Mouse (Mus musculus): ENCODE data around the gene Gja10. TPM values are rescaled to one million over a fixed set of nuclear protein-coding genes. Genes with fewer than 3 reads are reported as not detected.

Gene Gja10
- polyA plus RNA-seq (2012): not detected in 2 replicates

DNA sequence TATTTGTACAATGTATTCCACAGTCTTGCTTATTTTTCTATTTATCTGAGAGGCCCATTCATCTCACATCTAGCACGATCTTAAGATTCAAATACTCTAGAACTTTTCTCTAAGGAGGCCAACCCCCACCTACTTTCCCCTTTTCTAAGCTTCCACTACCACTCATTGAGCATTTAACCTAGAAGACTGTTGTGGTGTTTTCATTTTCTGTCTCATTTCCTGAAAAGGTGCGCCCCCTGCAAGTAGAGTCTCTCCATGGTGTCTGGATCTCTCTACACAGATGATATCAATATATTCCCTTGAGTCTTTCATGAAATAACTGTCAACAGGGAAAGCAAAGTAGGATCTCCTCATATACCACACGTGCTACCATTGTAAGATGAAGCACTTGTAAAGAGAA lies at the start of gene Gja10:
Gene Gja10, minus strand, starts transcription at position 101 of the 400 bp plus-strand sequence.
- no peak for TF ChIP-seq GATA1 (IDR thresholded peaks at IDR 0.05; ENCODE audit: low read length)

DNA sequence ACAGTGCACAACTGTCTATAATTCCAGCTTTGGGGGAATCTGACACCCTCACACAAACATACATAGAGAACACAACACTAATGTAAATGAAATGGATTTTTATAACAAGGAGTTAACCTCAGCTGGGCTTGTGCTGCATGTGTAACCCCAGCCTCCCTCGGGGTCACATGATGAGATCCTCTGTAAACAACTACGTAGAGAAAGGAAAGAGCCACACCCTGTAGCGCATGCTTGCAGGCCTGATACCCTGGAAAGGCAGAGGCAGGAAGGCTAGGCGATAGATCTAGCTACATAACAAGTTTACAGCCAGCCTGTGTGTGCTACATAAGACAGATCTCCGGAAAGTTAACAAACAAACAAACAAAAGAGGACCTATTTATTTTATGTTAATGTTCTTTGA lies 49.1 kb upstream of the Gja10 start:
- TF ChIP-seq GATA1 (IDR thresholded peaks at IDR 0.05; ENCODE audit: low read length): no peak

DNA sequence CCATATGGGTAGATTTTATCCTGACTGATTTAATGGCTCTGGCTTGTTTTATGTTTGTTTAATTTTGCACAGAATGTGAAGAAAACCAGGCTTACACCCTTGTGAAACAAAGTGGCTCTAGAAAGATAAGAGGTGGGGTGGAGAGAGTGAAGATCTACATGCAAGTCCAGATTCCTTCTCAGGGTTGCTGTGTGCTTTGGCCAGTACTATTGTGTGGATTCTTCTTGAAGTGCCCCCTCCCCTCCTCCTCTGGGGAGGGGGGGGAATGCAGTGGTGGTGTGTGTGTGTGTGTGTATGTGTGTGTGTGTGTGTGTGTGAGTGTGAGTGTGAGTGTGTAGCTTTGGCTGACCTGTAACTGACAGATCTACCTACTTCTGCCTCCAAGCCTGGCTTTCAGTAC lies 19.1 kb upstream of the Gja10 start:
- no peak for TF ChIP-seq GATA1 (IDR thresholded peaks at IDR 0.05; ENCODE audit: low read length)

DNA sequence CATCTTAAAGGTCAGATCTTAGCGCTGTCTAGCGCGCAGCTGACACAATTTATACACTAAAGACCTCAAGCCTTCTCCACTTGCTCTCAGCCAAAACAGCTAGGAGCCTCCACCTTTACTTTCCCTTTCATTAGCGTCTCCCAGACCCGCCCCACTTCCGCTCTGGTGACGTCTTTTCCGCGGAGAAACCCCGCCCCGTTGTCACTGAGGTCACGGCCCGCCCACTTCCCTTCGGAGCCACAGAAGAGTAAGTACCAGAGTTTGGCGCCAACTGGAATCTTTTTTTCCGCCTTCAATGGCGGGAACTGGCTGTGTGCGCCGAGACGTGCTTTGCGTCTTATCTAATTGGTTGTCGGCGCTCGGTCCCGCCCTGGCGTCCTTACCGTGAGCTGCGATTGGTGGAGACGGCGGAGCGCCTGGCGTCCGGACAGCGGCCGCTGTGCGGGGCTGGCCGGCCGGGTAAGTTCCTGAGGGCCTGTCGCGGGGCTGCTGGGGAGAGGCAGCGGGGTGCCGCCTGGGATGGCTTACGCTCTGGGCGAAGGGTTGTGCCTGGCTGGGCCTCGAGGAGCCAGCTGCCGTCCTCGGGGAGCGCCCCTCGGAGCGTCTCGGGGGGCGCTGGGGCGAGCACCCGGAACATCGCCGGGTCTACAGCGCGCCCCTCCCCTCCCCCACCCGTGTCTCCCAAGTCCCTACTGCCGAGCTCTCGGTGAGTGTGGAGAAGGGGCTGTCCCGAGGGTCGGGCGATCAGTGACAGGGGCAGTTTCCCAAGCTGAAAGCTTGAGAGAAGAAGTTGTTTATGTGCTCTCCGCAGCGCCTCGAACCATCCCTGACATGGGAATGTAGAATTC lies 12.7 kb upstream of the Gja10 start, which contains the start of gene Casp8ap2:
Gene Casp8ap2, plus strand, starts transcription at position 418 of the 848 bp plus-strand sequence.
- TF ChIP-seq GATA1 (IDR thresholded peaks at IDR 0.05; ENCODE audit: low read length): no peak

DNA sequence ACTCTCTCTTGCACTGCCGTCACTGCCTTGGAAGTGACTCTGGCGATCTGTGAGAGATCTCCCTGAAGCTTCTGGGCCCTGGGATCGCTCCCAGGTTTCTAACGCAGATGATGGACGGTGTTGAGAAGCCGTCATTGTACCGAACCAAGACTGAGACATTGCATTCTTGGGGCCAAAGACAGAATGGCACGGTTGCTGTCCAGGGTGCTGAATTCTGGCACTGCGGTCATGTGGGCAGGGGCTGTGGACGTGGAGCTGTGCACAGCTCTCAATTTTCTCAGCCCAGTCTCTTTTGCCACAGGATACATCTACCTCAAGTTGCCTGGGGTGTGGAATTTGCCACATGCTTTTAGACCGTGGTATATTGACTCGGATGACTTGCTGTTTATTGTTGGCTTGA lies 1.4 kb downstream of the Gja10 start:
- TF ChIP-seq GATA1 (IDR thresholded peaks at IDR 0.05; ENCODE audit: low read length): no peak

DNA sequence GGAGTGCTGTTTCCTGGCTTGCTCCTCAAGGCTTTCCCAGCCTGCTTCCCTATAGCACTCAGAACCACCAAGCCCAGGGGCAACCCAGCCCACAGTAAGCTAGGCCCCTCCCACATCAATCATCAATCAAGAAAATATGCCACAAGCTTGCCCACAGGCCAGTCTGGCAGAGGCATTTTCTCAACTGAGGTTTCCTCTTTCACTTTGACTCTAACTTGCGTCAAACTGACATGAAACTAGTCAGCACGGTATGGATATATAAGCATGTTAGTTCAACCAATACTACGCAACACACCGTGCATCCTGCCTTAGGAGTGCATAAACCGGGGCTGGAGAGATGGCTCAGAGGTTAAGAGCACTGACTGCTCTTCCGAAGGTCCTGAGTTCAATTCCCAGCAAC lies 14.3 kb downstream of the Gja10 start:
- no peak for TF ChIP-seq GATA1 (IDR thresholded peaks at IDR 0.05; ENCODE audit: low read length)

DNA sequence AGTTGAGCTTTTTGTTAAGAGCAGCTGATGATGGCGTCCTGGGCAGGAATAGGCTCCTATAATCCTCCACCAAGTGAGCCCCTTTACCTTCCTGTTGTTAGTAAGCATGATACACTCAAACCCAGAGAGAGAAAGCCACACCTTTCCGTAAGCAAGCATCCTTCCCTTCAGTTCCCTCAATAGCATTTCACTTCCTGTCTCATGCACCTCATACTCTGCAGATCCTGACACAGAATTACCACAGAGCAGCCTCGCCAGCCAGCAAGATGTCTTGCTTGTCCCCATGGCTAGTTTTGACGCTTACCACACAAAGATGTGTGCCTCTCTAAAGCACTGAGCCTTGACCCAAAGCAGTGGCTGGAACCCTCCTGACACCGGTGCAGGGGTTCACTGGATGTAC lies 15.0 kb downstream of the Gja10 start:
- TF ChIP-seq GATA1 (IDR thresholded peaks at IDR 0.05; ENCODE audit: low read length): no peak

DNA sequence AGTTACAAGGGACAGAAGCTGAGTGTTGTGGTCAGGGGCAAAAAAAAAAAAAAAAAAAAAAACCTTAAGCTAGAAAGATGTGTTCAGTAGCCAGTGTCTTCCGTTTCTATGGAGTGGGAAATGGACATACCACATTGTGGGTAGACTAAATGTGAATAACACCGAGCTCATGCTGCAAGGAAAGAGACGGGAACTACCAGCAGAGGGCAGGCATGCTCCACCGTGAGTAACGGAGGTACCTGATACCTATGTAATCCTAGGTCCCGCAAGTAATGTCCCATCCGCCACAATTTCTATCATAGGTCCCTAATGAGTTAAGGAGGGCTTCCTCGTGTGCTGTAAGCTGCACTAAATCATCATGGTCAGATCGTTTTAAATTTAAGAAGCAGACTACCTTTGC lies 16.0 kb downstream of the Gja10 start:
- no peak for TF ChIP-seq GATA1 (IDR thresholded peaks at IDR 0.05; ENCODE audit: low read length)

DNA sequence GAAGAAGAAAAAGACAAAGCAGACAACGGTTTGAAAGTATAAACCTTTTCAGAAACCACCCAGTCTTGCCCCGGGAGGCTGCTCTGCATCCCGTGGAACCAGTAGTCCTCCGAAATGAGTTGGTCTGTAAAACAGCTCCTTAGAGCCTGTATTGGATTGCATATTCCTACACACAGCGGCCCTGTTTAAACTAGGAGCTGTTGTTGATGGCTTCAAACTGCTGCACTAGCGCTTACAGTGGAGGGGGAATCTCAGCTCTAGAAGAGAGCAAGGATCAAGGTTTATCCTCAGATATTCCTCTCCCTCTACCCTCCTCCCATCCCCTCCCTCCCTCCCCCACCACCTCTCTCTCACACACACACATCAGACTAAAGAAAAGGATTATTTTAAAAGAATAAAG lies 18.4 kb downstream of the Gja10 start:
- TF ChIP-seq GATA1 (IDR thresholded peaks at IDR 0.05; ENCODE audit: low read length): no peak

DNA sequence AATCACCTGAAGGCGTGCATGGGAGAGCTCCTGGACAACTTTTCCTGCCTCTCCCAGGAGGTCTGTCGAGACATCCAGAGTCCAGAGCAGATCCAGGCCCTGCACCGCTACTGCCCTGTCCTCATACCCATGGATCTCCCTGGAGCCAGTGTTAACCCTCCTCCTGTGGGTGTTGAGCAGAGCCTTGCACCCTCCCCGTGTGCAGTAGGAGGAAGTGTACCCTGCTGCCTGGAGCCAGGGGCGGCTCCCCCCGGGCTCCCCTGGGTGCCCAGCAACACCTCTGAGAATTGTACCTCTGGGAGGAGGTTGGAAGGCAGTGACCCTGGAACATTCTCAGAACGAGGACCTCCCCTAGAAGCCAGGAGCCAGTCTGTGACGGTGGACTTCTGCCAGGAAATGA lies 22.7 kb downstream of the Gja10 start:
- TF ChIP-seq GATA1 (IDR thresholded peaks at IDR 0.05; ENCODE audit: low read length): no peak

DNA sequence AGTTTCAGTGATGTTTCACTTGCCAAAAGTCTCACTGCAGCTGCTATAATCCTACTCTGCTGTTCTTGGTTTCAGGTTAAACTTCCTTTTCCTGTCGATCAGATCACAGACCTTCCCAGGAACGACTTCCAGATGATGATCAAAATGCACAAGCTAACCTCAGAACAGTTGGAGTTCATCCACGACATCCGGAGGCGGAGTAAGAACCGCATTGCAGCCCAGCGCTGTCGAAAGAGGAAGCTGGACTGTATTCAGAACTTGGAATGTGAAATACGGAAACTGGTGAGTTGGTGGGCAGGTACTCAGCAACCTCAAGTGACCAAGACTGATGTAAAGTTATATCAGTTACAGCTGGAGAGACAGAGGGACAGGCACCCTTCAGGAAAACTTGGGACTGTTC lies 27.4 kb downstream of the Gja10 start:
- TF ChIP-seq GATA1 (IDR thresholded peaks at IDR 0.05; ENCODE audit: low read length): no peak

DNA sequence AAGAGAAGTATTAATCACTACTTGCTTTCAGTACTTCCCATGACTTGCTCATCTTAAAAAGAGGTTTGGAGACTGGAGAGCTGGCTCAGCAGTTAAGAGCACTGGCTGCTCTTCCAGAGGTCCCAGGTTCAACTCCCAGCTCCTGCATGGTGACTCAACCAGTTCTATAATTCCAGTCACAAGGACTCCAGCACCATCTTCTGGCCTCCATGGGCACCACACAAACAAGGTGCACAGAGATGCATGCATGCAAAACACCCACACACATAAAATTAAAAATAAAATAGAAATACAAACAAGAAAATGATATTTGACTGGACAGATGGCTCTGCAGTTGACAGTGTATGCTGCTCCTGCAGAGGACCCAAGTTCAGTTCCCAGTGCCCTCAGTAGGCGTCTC lies 28.0 kb downstream of the Gja10 start:
- no peak for TF ChIP-seq GATA1 (IDR thresholded peaks at IDR 0.05; ENCODE audit: low read length)

DNA sequence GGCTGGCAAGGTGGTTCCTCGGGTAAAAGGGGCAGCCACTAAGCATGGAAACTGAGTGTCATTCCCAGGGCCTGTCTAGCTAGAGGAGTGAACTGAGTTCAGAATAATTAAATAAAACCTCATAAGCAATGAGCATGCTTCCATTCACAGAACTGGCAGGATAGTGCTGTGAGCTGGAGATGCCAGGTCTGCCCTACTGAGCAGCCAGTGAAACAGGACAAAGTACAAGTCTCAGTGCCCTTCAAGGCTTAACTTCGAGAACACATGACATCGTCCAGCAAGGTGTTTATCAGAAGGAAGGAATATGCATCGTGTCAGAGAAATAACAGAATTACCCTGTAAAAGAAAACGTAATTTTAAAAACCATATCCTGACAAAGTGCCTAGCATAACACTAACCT lies 29.0 kb downstream of the Gja10 start:
- no peak for TF ChIP-seq GATA1 (IDR thresholded peaks at IDR 0.05; ENCODE audit: low read length)

DNA sequence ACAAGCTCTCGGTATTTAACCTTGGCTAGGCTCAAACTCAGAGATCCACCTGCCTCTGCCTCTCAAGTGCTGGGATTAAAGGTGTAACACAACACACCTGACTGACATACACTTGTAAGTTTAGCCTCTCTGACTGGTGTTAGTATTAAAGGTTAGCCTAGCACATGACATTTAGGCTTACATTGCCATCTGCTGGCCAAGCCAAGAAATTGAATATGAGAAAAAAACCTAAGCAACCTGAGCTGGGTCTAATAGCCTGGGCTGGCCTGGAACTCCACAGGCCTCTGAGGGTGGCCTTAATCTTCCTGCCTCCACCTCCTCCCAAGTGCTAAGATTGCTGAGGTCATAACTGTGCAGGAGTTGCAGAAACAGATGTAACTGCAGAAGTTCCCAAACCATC lies 30.4 kb downstream of the Gja10 start:
- TF ChIP-seq GATA1 (IDR thresholded peaks at IDR 0.05; ENCODE audit: low read length): no peak

DNA sequence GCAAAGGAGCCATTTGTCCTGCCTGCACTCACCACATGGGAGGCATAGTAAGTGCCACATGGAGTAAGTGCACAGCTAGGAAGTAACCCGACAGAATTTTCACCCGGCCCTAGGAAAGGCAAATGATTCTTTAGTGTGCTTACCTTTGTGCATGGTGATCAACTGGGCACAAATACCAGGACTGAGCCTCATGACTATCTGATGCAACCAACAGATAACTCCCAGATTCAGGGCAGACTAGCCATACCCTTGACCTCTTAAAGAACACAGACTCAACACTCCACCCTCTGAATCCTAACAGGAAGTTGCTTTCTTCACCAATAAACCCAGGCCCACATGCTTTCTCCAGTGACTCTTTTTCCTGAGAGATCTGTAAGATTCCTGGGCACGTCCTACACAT lies 31.1 kb downstream of the Gja10 start:
- TF ChIP-seq GATA1 (IDR thresholded peaks at IDR 0.05; ENCODE audit: low read length): no peak

DNA sequence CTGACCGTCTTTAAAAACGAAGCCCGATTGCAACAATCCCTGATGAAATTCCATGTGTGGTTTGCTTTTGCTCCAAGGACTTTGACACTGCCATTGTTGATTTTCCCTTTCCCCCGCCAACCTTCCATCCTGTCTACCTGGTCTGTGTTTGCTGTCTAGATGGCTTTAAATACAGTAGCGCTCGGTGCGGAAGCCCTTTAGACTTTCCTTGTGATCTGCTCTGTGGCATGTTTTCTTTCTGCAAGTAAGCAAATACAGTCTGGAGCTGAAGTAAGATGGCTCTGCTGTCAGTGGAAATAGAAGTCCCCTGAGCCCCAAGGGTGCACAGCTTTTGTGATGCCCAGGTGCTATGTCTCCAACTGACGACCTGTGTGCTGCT lies 31.6 kb downstream of the Gja10 start:
- TF ChIP-seq GATA1 (IDR thresholded peaks at IDR 0.05; ENCODE audit: low read length): no peak
